Mouse (Mus musculus) heart, postnatal 25 days (tissue): ENCODE data around the gene Setd3. TPM values are rescaled to one million over a fixed set of nuclear protein-coding genes. Genes with fewer than 3 reads are reported as not detected.
A peak's percentile ranks its signal among the peaks of the same experiment; 100 is the strongest.

Experiments used
- DNase-seq: peaks from one replicate; pipeline ENCODE4 v3.0.0; 2022; ENCODE audit warnings: low spot score
- intact Hi-C: fragments of 180-260 bp; cut with DNase I; formaldehyde crosslinking; loops from one replicate; pipeline ENCODE4 v1.15.1; 2025
- total RNA-seq, 2 experiments: library from RNA; stranded (reverse); gene quantifications; 2 replicates each; pipeline ENCODE4 v1.2.3; 2021

Setd3 gene
- 10 to 100 TPM; 82.0 to 89.7 TPM for total RNA-seq

DNA sequence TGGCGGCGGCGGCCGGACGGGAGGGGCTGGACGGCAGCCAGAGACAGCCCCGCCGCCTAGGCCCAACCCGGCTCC is at the start of gene Setd3:
Gene Setd3 (minus strand): TSS at position 69 of the 75 bp plus-strand sequence.
- DNase-seq, result no peak
- intact Hi-C loops, result loop anchor here (10.0 kb wide), 1 partner anchor 626 kb away; no protein-coding TSS in a partner anchor

GRCm38 (mm10) chr12:108227527-108227926 is 48.4 kb upstream of the Setd3 start:
- intact Hi-C loops, result no loop called here
- DNase-seq, result no peak

GRCm38 (mm10) chr12:108226941-108227340 is 47.8 kb upstream of the Setd3 start:
- no peak for DNase-seq
- intact Hi-C loops, result no loop called here

- DNase-seq, result no peak
These were observed 47.1 kb upstream of the Setd3 start for GRCm38 (mm10) chr12:108226216-108226615.

DNA sequence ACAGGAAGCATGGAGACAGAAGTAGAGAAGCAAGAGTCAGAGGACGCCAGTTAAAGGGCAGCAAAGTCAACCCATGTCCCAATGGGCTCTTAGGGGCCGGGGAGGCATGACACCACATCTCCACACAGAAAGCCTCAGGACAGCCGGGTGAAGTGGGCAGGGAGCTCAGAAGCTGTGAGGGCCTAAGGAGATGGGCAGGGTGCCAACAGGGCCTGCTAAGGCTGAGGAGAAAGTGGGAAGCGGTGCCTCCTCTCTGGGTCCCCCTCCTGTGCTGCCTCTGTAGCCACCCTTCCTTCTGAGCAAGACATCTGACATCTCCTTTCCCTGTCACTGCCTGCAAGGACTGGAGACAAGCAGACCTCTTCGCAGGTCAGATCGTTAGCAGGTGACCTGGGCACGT is 46.7 kb upstream of the Setd3 start:
- intact Hi-C loops, result no loop called here
- DNase-seq, result no peak

More at GRCm38 (mm10) chr12:108226216-108226615, 47.1 kb upstream of the Setd3 start:
- intact Hi-C loops, result no loop called here

DNA sequence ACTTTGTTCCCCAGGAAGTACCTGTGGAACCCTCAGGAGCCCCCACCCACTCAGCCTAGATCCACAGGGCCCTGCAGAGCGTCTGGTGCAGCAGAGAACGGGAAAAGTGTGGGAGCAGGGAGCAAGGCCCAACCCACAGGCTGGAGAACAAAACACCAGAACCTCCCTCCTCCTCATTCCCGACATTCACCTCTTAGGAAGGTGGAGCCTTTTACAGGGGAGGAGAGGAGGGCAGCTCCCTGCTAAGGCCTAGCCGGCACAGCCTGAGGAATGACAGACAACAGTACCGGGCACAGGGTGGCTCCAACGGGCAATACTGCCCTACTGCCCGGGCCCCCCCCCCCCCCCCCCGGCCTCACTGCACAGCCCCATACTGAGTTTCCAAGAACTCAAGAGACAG is 44.2 kb upstream of the Setd3 start:
- DNase-seq, result no peak
- intact Hi-C loops, result no loop called here

- DNase-seq, result no peak
- intact Hi-C loops, result no loop called here
These were observed 42.6 kb upstream of the Setd3 start for GRCm38 (mm10) chr12:108221712-108222111.

DNA sequence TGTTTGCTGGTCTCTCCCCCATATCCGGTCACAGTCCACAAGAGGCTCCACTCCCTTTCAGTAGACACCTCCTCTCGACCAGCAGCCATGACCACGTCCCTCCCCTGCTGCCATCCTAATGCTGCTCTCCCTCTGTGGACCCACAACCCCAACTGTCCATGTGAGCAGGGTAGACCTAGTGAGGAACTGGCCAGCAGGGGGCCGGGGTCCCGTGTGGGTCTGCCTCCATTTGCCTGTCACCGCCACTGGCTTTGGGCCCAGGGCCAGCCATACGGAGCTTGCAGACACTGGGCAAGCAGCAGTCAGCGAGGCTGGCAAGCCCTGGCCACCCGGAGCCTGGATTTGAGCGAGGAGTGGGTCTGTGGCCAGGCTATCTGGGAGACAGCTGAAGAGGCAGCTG is 42.1 kb upstream of the Setd3 start:
- intact Hi-C loops, result no loop called here

DNA sequence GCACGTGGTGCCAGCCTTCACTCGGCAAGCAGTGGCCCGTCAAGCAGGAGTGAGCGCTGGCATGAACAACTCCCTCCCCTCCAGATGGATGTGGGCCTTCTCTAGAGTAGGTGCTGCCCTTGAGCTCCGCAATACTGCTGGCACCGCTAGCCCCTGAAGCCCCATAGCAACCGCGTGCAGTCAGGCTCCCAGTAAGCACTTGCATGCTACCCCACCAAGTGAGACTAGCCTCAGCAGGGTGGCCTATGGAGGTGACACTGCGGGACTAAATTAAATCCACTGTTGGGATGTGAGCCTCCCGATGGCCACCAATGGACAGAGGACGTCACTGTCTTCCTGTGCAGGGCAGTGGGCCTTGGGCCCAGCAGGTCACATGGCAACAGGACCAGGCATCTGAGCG is 41.5 kb upstream of the Setd3 start:
- intact Hi-C loops, result no loop called here
- DNase-seq, result no peak

More for the DNA sequence above, 42.1 kb upstream of the Setd3 start:
- no peak for DNase-seq

DNA sequence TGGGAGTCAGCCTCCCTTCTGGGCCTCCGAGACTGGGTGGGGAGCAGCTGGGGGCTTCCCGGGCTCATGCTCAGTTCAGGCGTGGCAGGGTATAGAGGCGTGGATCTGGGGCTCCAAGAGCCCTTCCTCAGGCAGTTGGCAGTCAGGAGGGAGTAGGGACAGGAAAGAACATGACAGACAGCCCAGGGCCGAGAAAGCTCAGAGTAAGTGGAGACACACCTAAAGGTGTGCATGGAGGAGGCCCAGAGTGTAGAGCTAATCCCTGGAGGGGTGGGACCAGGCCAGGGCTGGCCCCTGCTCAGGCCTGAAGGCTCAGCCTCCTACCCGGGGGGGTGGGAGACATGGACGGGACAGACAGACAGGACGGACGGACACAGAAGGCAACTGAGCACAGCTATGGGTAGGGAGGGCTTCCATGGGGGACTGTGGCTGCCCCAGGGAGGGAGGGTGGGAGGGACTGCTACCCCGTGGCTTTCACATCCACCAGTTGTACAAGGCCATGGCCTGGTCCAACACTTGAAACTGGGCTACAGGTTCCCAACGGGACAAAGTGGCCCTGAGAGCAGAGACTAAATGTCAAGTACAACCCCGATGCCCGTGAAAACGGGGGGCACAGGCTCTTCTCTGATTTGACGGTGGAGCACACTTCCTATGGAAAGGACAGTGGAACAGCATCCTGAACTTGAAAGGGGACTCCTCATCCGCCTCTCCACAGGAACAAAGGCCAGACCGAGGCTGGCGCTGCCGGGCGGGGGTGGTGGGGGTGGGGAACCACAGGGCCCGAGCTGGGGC is 40.9 kb upstream of the Setd3 start:
- intact Hi-C loops, result loop anchor here (2.0 kb wide), 1 partner anchor 73 kb away; no protein-coding TSS in a partner anchor
- no peak for DNase-seq

DNA sequence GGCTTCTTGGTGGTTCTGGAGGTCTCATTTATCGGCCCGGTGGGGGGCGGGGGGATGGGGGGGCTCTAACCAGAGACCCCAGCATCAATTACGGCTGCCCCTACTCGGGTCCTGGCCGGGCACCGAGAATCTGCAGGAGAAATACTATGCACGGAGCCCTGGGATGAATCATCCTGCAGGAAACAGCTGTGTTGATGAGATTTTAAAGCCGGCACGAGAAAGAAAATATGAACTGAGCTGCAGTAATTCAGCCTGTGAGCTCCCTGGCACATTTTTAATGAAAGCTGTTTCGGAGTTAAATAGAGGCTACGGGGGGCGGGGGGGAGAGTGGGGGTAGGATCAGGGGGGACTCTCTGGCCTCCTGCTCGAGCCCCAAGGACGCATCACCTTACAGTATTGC is 40.0 kb upstream of the Setd3 start:
- no peak for DNase-seq
- intact Hi-C loops, result loop anchor here (2.0 kb wide), 1 partner anchor 74 kb away; no protein-coding TSS in a partner anchor

GRCm38 (mm10) chr12:108217572-108217971 is 38.5 kb upstream of the Setd3 start:
- intact Hi-C loops, result no loop called here
- no peak for DNase-seq

GRCm38 (mm10) chr12:108216611-108217370 is 37.7 kb upstream of the Setd3 start:
- intact Hi-C loops, result no loop called here
- no peak for DNase-seq

GRCm38 (mm10) chr12:108215090-108215489 is 36.0 kb upstream of the Setd3 start:
- intact Hi-C loops, result no loop called here
- no peak for DNase-seq

GRCm38 (mm10) chr12:108213090-108214041 is 34.3 kb upstream of the Setd3 start:
- intact Hi-C loops, result no loop called here
- DNase-seq, result no peak

DNA sequence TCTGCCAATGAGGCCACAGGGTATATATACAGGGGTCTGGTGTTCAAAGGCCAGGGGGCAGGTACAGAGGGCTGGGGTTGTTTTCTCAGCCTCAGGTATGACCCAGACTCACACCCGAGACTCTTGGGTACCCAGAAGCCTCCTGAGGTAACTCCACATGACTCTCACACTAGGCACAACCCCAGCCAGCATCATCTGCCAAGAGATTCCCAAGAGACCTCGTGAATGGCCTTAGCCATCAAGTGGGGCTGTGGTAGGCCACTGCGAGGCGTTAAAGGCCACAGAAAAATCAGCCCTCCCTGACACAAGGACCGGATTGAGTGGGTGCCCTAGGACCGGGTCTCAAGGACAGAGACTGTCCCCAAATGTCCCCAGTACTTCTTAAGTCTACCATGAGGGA is 33.4 kb upstream of the Setd3 start:
- no peak for DNase-seq
- intact Hi-C loops, result no loop called here

- no peak for DNase-seq
- intact Hi-C loops, result no loop called here
These were observed 33.0 kb upstream of the Setd3 start for GRCm38 (mm10) chr12:108212071-108212470.

DNA sequence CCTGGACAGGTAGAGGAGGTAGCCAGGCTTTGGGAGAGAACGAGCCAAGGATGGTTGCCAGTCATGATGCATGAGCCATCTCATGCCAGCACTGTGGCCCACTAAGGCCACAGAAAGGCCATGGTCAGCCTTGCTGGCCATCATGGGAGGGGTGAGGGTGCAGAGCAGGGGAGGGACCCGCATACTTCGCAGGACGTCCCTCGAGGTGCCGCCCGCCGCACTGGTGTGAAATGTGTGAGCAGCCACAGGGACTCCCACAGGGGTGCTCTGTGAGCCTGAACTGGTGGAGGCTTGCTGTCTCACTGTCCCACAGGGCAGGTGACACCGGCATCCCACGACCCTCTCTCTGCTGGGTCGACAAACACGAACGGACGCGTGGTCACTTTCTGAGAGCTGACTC is 31.5 kb upstream of the Setd3 start:
- intact Hi-C loops, result no loop called here
- DNase-seq, result no peak

DNA sequence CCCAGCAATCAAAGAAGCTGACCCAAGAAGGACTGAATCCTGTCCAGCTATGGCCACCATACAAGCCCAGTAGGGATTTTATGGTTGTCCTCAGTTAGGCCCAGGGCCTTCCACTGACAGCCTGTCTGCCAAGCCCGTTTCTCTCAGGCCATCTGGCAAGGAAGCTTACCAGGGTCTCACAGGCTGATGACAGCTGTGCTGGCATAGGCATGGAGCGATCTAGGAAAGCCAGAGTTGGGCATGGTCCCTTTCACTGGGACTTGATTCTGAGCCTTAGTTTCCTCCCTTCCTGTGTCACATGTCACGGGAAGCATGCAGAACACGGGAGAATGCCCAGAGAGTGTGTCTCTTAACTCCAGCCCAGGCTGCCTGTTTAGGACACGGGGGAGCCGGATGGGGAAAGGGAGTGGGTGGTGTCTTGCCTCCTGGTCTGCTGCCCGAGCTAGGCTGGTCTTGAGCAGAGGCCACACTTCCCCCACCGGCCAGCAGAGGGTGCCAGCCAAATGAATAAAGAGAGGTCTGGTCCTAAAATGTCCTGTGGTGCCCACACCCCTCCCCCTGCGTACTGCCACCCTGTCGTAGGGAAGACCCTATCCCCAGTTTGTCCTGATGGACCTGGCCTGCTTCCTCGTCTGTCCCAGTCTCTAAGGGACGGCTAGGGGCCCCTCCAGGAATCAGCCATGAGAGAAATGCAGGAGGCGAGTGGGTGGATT is 29.8 kb upstream of the Setd3 start:
- intact Hi-C loops, result loop anchor here (1.0 to 10.0 kb wide), 3 partner anchors 84 to 326 kb away; no protein-coding TSS in a partner anchor

DNA sequence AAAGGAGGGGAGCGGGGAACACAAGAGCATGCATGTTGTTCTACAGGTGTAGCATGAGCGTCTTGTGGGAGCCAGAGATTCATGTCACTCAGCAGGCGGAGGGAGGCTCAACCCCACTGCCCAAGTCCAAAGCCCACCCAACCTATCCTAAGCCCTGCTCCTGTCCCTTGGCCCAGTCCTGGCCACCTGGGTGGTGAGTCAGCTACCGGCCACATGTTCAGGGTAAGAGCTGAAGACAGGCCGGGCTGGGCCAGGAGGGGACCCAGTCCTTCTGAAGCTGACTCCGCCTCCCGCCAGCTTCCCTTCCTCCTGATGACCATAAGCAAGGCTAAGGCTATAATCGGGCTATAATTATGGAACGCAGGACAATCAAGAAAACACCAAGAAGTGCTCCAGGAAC is 29.1 kb upstream of the Setd3 start:
- intact Hi-C loops, result loop anchor here (5.0 to 10.0 kb wide), 2 partner anchors 284 to 327 kb away; no protein-coding TSS in a partner anchor

More for the DNA sequence above, 29.8 kb upstream of the Setd3 start:
- DNase-seq, result peak; percentile 60

More for the DNA sequence above, 29.1 kb upstream of the Setd3 start:
- DNase-seq, result no peak
